Mouse (Mus musculus) Muller cell, postnatal 12 days (primary cell): ENCODE results near the gene Maob.
A peak's percentile ranks its signal among the peaks of the same experiment; 100 is the strongest.

ENCODE experiments used
- DNase-seq: peaks from one replicate; pipeline ENCODE4 v3.0.0-alpha.2; 2015; ENCODE audit errors: inconsistent ontology term

The Maob gene

DNA sequence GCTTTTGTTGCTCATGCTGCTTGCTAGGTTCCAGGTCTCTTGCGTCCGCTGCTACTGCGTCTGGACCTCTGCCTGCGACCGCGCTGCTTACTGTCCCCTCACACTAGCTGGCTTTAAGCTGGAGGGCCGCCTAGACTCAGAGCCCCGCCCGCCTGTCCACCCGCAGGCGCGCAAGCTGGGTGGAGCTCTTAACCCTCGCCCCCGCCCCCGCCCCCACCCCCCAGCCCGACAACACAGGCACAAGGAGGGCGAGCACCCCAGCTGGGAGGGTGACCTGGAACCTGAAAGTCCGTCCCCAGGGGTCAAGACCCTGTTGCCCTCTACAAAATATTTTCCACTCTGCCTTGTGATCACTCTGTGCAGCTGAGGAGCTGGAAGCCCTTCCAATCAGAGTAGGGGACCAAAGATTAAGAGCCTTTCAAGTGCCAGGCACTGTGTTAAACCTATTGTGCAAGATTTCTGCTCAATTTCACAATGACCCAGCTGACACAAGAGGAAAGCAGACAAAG, at the start of gene Maob:
Gene Maob (minus strand): TSS at position 106 of the 509 bp plus-strand sequence.
- DNase-seq = peak; percentile 19

GRCm38 (mm10) chrX:16860244-16860643, 43.1 kb upstream of the Maob start:
- no peak for DNase-seq

- DNase-seq = no peak
Measured at GRCm38 (mm10) chrX:16846034-16846433, 28.9 kb upstream of the Maob start.

DNA sequence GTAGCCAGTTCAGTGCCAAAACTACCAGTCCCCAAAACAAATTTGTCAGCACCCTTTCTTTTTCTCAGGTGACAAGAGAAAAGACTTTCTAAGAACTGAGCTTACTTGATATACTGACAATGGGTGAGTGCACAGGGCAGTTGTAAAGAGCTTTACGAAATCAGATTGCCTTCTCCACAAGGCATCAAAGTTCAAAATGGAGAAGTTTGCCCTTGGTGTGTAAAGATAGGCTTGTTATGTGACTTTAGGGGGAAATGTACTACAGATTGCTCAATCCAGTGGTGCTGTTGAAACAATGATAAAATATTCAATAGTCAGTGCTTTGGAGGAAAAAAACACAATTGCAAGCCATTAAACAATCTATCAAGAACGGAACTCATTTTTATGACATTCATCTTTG, 24.3 kb upstream of the Maob start:
- no peak for DNase-seq

DNA sequence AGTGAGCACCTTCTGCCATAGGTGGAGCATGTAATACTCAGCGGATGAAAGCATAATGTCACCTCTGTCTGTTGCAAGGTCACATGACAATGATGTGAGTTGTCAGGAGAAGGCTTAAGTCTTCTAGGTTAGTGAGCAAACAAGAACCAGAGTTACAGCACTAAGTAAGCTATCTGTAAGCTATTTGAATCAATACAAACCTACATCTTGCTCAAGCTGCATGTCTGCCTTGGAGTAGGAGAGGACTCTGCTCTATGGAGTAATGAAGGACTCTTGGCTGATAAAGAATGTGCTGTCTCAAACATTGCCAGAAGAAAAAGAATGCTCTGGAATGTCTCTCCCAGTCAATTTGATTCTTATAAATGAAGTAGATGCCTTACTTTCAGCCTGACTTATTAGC, 20.1 kb upstream of the Maob start:
- DNase-seq = no peak

GRCm38 (mm10) chrX:16836488-16837082, 19.4 kb upstream of the Maob start:
- no peak for DNase-seq

DNA sequence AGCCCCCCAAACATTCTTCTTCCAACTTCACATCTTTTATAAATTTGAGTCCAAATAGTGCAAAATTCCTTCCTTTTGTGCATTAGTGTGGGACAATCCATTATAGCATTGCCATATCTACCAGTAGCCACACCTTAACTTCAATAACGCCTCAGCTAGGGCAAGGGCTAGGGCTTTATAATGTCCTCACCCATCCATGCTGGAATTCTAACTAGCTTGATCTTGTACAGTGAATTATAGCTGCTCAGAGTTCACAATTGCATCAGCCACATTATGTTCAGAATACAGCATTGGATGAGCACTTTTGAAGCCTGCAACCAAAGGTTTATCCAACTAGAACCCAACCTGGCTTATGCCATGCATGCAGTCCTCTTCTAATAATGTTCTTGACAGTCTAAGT, 8.9 kb upstream of the Maob start:
- DNase-seq = no peak

GRCm38 (mm10) chrX:16815965-16816364, 1.2 kb downstream of the Maob start:
- no peak for DNase-seq

GRCm38 (mm10) chrX:16812080-16812479, 5.1 kb downstream of the Maob start:
- no peak for DNase-seq

- DNase-seq = no peak
Measured at GRCm38 (mm10) chrX:16767453-16767852, 49.7 kb downstream of the Maob start.

GRCm38 (mm10) chrX:16766156-16766555, 51.0 kb downstream of the Maob start:
- peak; percentile 0 for DNase-seq

GRCm38 (mm10) chrX:16761430-16761829, 55.7 kb downstream of the Maob start:
- DNase-seq = no peak

- no peak for DNase-seq
Measured at GRCm38 (mm10) chrX:16754761-16755160, 62.4 kb downstream of the Maob start.

GRCm38 (mm10) chrX:16748932-16749331, 68.2 kb downstream of the Maob start:
- no peak for DNase-seq

GRCm38 (mm10) chrX:16714033-16714432, 103.1 kb downstream of the Maob start:
- no peak for DNase-seq

DNA sequence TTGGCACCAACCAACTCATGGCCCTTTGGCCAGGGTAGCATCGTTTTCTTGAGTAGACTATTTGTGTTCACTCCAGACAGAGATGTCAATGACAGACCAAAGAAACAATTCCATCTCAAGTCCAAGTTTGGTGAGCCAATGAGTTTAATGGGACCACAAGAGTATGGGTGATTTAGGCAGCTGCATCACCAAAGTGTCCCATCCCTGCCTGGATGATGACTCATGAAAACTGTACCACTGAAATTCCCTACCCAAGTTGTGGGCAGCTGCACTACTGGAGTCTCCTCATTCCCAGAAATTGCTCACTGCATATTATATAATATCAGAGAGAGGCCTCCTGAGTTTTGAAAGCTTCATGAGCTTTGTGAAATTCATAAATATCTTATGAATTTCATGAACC, 111.1 kb downstream of the Maob start:
- peak; percentile 62 for DNase-seq
